In the genomic region with DNA sequence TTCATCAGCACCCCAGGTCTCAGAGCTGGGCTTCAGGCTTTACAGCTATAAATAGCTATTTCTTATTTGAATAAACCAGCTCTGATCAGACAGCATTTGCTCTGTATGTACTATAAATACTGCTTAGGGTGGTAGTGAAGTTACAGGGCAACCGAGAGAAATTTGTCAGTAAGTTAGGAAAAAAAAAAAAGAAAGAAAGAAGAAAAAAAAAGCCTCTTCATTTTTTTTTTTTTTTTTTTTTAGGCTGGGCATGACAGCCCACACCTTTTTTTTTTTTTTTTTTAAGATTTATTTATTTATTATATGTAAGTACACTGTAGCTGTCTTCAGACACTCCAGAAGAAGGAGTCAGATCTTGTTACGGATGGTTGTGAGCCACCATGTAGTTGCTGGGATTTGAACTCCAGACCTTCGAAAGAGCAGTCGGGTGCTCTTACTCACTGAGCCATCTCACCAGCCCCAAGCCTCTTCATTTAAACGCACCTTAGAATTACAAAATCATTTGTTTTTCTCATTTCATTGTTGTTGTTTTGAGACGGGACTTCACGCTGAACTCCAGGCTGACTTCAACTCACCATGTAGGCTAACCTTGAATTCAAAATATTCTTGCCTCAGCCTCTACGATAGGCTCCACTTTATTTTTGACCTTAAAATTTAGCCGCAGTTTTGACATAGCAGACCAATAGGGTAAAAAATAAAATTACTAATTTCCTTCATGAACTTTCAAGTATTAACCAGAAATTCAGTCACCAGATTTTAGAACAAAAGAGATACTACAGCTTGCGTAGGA, we compare ENCODE assay signal across 8 mouse cellular contexts. TPM values are rescaled to one million over a fixed set of nuclear protein-coding genes. Genes with fewer than 3 reads are reported as not detected.
DNase-seq lines count a peak whose midpoint lies in the region; ATAC-seq and TF ChIP-seq lines count a peak whose summit lies in the region.

No protein-coding gene starts in this region.

- 25% methylated on average over 10 of the region's 10 CpGs for WGBS in heart, embryonic 13.5 days
- 29% methylated on average over 10 of the region's 10 CpGs for WGBS in forebrain, postnatal 0 days
- 35% methylated on average over 10 of the region's 10 CpGs for WGBS in midbrain, embryonic 10.5 days

- H3K9me3 ChIP-seq in heart, embryonic 13.5 days: no peaks in the 10 kb centered on the region
- no peaks in the 10 kb centered on the region for H3K9me3 ChIP-seq in forebrain, postnatal 0 days (ENCODE audit: low read length)
- H3K9me3 ChIP-seq in midbrain, embryonic 10.5 days (replicated peaks): no peaks in the 10 kb centered on the region

- CTCF ChIA-PET in Patski (lab: Charles Lee): no interaction called here

- H3K4me3 ChIP-seq in heart, embryonic 13.5 days: peak overlapping the region; percentile 71
- peak overlapping the region; percentile 64 for H3K4me3 ChIP-seq in forebrain, postnatal 0 days (ENCODE audit: low read depth, low read length)
- peak overlapping the region; percentile 68 for H3K4me3 ChIP-seq in midbrain, embryonic 10.5 days

- no peak for TF ChIP-seq CTCF in Patski (IDR thresholded peaks at IDR 0.05)
- TF ChIP-seq CTCF in forebrain, postnatal 0 days (IDR thresholded peaks at IDR 0.05; ENCODE audit: low read depth): no peak

- H3K36me3 ChIP-seq in heart, embryonic 13.5 days: peaks cover 14% of the 10 kb centered on the region
- H3K36me3 ChIP-seq in forebrain, postnatal 0 days (ENCODE audit: insufficient read depth): no peaks in the 10 kb centered on the region
- no peaks in the 10 kb centered on the region for H3K36me3 ChIP-seq in midbrain, embryonic 10.5 days

- H3K4me2 ChIP-seq in heart, embryonic 13.5 days: peak overlapping the region; percentile 74
- H3K4me2 ChIP-seq in forebrain, postnatal 0 days (ENCODE audit: low read depth): peak overlapping the region; percentile 74

- POLR2A ChIA-PET in Patski (lab: Charles Lee): no interaction called here

- H3K9ac ChIP-seq in heart, embryonic 13.5 days: peak overlapping the region; percentile 64
- peak overlapping the region; percentile 68 for H3K9ac ChIP-seq in forebrain, postnatal 0 days

- H3K4me1 ChIP-seq in heart, embryonic 13.5 days: peaks cover 32% of the 10 kb centered on the region
- peaks cover 6% of the 10 kb centered on the region; the same call in 1 of the 2 replicates for H3K4me1 ChIP-seq in forebrain, postnatal 0 days (ENCODE audit: insufficient read depth)
- peaks cover 8% of the 10 kb centered on the region for H3K4me1 ChIP-seq in midbrain, embryonic 10.5 days

- DNase-seq in heart, postnatal 36 days: no peak
- DNase-seq in Patski (ENCODE audit: low read depth, low spot score): peak; percentile 10
- no peak for DNase-seq in forebrain, postnatal 0 days
- peak; percentile 13 for DNase-seq in midbrain, embryonic 10.5 days (ENCODE audit: low spot score)
- DNase-seq in Muller cell, postnatal 12 days (ENCODE audit: inconsistent ontology term): no peak
- no peak for DNase-seq in gastrocnemius, postnatal 25 days

- ATAC-seq in heart, embryonic 13.5 days (ENCODE audit: extremely low read depth, insufficient number of reproducible peaks, low FRiP score, low TSS enrichment): no peak
- no peak for ATAC-seq in Patski
- ATAC-seq in forebrain, postnatal 0 days: peak; percentile 4; the same call in 1 of the 2 replicates
- no peak for ATAC-seq in monocyte, adult 5-6 weeks (replicated peaks; ENCODE audit: insufficient number of reproducible peaks, low FRiP score, low TSS enrichment, poor library complexity, severe bottlenecking)

- H3K27ac ChIP-seq in heart, embryonic 13.5 days (replicated peaks): peak overlapping the region; percentile 50; the same call in 1 of the 2 replicates
- peak overlapping the region; percentile 6; the same call in 1 of the 2 replicates for H3K27ac ChIP-seq in forebrain, postnatal 0 days (ENCODE audit: low read depth, low read length)
- H3K27ac ChIP-seq in midbrain, embryonic 10.5 days (replicated peaks): peak overlapping the region; percentile 82

- intact Hi-C loops in heart, postnatal 36 days (cut with DNase I): loop anchor here (2.0 kb wide), 1 partner anchor 19 kb away; the partner anchor contains the start of genes Haus2 and Lrrc57

- H3K27me3 ChIP-seq in heart, embryonic 13.5 days (replicated peaks): no peaks in the 10 kb centered on the region
- no peaks in the 10 kb centered on the region for H3K27me3 ChIP-seq in Patski
- H3K27me3 ChIP-seq in forebrain, postnatal 0 days (ENCODE audit: insufficient read depth, low read length): no peaks in the 10 kb centered on the region
- H3K27me3 ChIP-seq in midbrain, embryonic 10.5 days (ENCODE audit: low read depth, poor library complexity, severe bottlenecking): no peaks in the 10 kb centered on the region

- in situ Hi-C loops in Patski (cut with MboI; ENCODE audit: low pct_unique_long_range_greater_than_20kb): no loop called here

RNA-seq across cellular contexts. Expression of gene Stard9, which starts 0.7 kb away (rescaled TPM):
- polyA plus RNA-seq in heart, embryonic 13.5 days (2015; fragmentation: Nextera tagmentation; extraction: Ambion mirVana): 2.4 and 2.8 TPM in 2 replicates
- total RNA-seq in heart, postnatal 36 days (2021): 1 to 10 TPM; 8.2 to 9.8 TPM
- 2.2 TPM for polyA plus RNA-seq in Patski (2021)
- 8.5 and 11.8 TPM in 2 replicates for total RNA-seq in forebrain, postnatal 0 days (2014; rRNA removed)
- 0.92 and 1.8 TPM in 2 replicates for polyA plus RNA-seq in forebrain, postnatal 0 days (2015; fragmentation: Nextera tagmentation; extraction: Ambion mirVana)
- polyA plus RNA-seq in midbrain, embryonic 10.5 days (2016; fragmentation: Nextera tagmentation; extraction: Ambion mirVana): 2.1 and 2.2 TPM in 2 replicates
- 4.1 to 9.6 TPM (median 6.0 TPM) in 3 replicates for total RNA-seq in monocyte, adult 5-6 weeks (2017)
- total RNA-seq in gastrocnemius, postnatal 25 days (2021): 1 to 10 TPM; 3.8 to 4.9 TPM

RNA-seq across cellular contexts. Expression of gene Lrrc57, which starts 19.0 kb away (rescaled TPM):
- polyA plus RNA-seq in heart, embryonic 13.5 days (2015; fragmentation: Nextera tagmentation; extraction: Ambion mirVana): 19.5 and 21.0 TPM in 2 replicates
- total RNA-seq in heart, postnatal 36 days (2021): 10 to 100 TPM; 14.9 to 17.9 TPM
- polyA plus RNA-seq in Patski (2021): 10.0 TPM
- total RNA-seq in forebrain, postnatal 0 days (2014; rRNA removed): 38.2 and 38.5 TPM in 2 replicates
- polyA plus RNA-seq in forebrain, postnatal 0 days (2015; fragmentation: Nextera tagmentation; extraction: Ambion mirVana): 23.2 and 26.1 TPM in 2 replicates
- 31.1 and 33.7 TPM in 2 replicates for polyA plus RNA-seq in midbrain, embryonic 10.5 days (2016; fragmentation: Nextera tagmentation; extraction: Ambion mirVana)
- total RNA-seq in monocyte, adult 5-6 weeks (2017): 19.6 to 36.9 TPM (median 28.1 TPM) in 3 replicates
- total RNA-seq in gastrocnemius, postnatal 25 days (2021): 10 to 100 TPM; 10.7 to 11.3 TPM

RNA-seq across cellular contexts. Expression of gene Haus2, which starts 19.1 kb away (rescaled TPM):
- polyA plus RNA-seq in heart, embryonic 13.5 days (2015; fragmentation: Nextera tagmentation; extraction: Ambion mirVana): 18.9 and 20.2 TPM in 2 replicates
- total RNA-seq in heart, postnatal 36 days (2021): 10 to 100 TPM; 10.1 to 10.6 TPM
- polyA plus RNA-seq in Patski (2021): 13.4 TPM
- total RNA-seq in forebrain, postnatal 0 days (2014; rRNA removed): 30.6 and 33.8 TPM in 2 replicates
- polyA plus RNA-seq in forebrain, postnatal 0 days (2015; fragmentation: Nextera tagmentation; extraction: Ambion mirVana): 20.5 and 36.8 TPM in 2 replicates
- polyA plus RNA-seq in midbrain, embryonic 10.5 days (2016; fragmentation: Nextera tagmentation; extraction: Ambion mirVana): 41.0 and 41.6 TPM in 2 replicates
- total RNA-seq in monocyte, adult 5-6 weeks (2017): 12.5 to 16.3 TPM (median 16.0 TPM) in 3 replicates
- total RNA-seq in gastrocnemius, postnatal 25 days (2021): 1 to 10 TPM; 6.4 to 6.5 TPM

Comparison
In these comparisons a context has a peak if more than half of its experiments do, and no peak if none do; other contexts are left out.
1. H3K27ac ChIP-seq: peak in every context shown above with its lines; median percentile 82 in midbrain, embryonic 10.5 days; 50 in heart, embryonic 13.5 days; 6 in forebrain, postnatal 0 days.
2. DNase-seq: peak in Patski (single experiment) and midbrain, embryonic 10.5 days (single experiment); none in heart, postnatal 36 days (0 of 2), forebrain, postnatal 0 days (single experiment), Muller cell, postnatal 12 days (single experiment) and gastrocnemius, postnatal 25 days (single experiment).
3. Peak in every context shown above with its lines, with median percentiles within 50 percentile points of each other: H3K4me3 ChIP-seq.